Mouse (Mus musculus): ENCODE results near the gene Nbeal1. TPM values are rescaled to one million over a fixed set of nuclear protein-coding genes. Genes with fewer than 3 reads are reported as not detected.

Nbeal1 gene
- 5.1 and 7.7 TPM in 2 replicates for polyA plus RNA-seq (2015; fragmentation: Nextera tagmentation; extraction: Ambion mirVana)

DNA sequence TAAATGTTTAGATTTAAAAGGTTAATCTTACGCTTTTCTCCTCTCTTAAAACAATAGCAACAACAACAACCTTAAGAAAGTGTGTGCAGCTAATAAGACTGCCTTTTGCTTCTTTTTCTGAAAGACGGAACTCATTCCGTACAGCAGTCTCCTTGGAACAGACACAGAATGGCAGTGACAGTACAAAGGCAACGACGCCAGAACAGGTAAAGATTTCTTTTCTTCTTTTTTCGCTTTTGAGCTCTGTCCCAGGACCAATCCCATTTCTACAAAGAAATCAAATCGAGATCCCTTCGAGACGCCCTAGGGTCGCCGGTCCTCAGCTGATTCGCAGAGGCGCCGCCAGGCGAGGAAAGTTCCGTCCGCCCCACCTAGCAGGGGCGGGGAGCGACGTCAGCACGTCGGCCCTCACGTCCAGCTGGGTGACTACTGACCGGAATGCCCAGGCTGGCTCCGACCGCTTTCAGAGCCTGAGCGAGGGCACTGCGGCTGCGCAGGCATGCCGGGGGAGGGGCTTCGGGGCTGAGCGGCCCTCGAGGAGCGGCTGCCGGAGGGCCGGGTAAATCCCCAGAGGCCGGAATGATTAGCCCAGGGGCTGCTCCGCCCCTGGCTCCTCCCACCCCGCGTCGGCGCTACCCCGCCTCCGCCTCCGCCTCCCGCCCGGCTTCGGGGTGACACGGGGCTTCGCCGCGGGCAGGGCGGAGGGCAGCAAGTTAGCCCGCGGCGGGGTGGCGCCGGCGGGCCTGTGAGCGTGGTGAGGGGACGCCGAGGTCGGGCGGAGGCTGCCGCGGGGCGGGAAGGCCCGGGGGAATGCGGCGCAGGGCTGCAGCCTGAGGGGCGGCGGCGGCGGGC, at the start of gene Nbeal1:
TSS of gene Nbeal1 (plus strand) at position 668 of the 852 bp plus-strand sequence.

DNA sequence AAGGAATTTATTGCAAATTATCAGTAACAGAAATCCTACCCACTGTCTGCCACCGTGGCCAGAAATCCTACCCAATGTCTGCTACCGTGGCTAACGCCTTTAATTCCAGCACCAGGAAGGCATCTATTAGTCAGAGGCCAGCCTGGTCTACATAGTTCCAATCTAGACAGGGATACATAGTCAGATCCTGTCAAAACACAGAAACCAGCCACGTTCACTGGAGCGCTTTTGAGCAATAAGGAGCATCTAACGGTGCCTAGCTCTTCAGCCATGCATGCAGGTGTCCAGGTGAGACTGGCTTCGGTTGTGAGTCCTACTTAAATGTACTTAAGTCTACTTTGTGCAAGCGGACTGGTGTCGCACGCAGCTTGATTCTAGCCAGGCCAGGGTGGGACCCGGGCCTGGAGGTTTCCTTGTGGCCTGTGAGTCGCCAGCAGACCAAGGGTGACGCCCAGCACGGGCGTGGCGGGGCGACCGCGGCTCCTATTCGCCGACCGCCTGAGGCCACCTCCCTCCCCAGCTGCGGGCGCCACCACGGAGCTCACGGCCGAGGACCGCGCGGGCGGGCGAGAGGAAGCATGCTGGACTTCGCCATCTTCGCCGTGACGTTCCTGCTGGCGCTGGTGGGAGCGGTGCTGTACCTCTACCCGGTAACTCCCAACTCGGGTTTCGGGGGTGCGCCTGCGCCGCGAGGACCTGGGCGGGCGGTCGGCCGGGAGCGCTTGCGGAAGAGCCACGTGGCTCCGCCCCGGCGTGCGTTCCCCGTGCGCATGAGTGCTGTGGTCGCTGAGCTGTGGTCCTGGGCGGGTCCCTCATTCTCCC, 162.6 kb downstream of the Nbeal1 start, which contains the start of gene Cyp20a1:
TSS of gene Cyp20a1 (plus strand) at position 516 of the 822 bp plus-strand sequence.

Other genes with a start within 250 kb of the Nbeal1 start
- 3.3 and 6.5 TPM in 2 replicates for gene Ica1l, start 137.4 kb upstream of the Nbeal1 start, polyA plus RNA-seq (2015; fragmentation: Nextera tagmentation; extraction: Ambion mirVana)
- gene Carf, start 82.4 kb upstream of the Nbeal1 start, polyA plus RNA-seq (2015; fragmentation: Nextera tagmentation; extraction: Ambion mirVana): 2.8 and 4.2 TPM in 2 replicates
- gene Wdr12, start 82.0 kb upstream of the Nbeal1 start, polyA plus RNA-seq (2015; fragmentation: Nextera tagmentation; extraction: Ambion mirVana): 25.1 and 41.0 TPM in 2 replicates
- 22.6 and 27.3 TPM in 2 replicates for gene Cyp20a1, start 162.7 kb downstream of the Nbeal1 start, polyA plus RNA-seq (2015; fragmentation: Nextera tagmentation; extraction: Ambion mirVana)
- gene Abi2, start 229.0 kb downstream of the Nbeal1 start, polyA plus RNA-seq (2015; fragmentation: Nextera tagmentation; extraction: Ambion mirVana): 11.8 and 14.7 TPM in 2 replicates

Data from adrenal gland, postnatal 0 days (tissue).